Mouse (Mus musculus) c-Kit-positive CD71-positive TER-119-positive erythroid progenitor cells, embryonic 14.5 days (primary cell): ENCODE data around the gene Mapk8ip1.

Experiments used
- DNase-seq: peaks from one replicate; pipeline ENCODE4 v3.0.0-alpha.2; 2013; ENCODE audit warnings: low spot score

Gene Mapk8ip1

DNA sequence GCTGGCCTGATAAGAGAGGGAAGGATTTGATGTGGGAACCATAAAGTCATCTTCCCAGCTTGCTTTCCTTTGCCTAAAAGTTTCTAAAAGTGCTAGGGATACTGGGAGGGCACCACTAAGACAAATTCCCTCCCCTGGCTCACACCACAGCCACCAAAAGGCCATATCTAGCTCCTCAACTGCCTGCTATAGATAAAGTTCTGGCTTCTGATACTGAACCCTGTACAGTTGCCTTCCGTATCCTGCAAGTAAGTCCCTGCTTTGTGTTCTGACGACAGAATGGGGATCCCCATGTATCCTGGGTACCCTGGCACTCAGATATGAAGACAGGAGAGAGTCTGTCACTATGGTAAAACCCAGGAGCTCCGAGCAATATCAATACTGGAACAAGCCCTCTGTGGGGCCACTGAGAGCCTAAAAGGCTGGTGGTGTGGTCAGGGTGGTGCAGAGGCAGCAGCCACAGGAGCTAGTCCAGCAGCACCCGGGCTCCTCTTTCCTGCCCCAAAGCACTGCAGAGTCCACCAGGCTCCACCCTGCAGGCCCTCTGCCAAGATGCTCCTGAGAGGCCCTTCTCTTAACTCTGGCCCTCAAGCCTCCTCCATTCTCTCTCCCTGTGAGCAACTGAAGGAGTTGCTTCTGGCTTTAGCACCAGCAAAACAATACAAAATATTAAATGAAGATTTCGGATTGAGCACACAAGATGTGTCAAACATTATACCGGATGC lies 10.7 kb downstream of the Mapk8ip1 start:
- no peak for DNase-seq

DNA sequence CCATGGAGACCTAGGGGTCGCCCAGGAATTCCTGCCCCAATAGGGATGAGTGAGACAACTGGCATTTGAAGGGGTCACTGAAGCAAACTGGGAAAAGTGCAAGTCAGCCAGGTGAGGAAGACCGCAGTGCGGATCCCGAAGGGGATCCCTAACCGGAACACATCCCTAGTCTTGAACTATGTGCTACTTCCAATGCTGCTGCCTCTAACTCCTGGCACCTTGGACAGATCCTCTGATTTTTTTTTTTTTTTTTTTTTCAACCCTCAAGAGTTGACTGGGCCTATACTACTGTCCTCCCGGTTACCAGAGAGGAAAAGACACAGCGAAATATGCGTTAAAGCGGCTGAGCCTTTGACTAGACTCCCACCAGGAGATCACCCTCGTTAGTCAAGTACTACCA lies 11.4 kb downstream of the Mapk8ip1 start:
- no peak for DNase-seq

DNA sequence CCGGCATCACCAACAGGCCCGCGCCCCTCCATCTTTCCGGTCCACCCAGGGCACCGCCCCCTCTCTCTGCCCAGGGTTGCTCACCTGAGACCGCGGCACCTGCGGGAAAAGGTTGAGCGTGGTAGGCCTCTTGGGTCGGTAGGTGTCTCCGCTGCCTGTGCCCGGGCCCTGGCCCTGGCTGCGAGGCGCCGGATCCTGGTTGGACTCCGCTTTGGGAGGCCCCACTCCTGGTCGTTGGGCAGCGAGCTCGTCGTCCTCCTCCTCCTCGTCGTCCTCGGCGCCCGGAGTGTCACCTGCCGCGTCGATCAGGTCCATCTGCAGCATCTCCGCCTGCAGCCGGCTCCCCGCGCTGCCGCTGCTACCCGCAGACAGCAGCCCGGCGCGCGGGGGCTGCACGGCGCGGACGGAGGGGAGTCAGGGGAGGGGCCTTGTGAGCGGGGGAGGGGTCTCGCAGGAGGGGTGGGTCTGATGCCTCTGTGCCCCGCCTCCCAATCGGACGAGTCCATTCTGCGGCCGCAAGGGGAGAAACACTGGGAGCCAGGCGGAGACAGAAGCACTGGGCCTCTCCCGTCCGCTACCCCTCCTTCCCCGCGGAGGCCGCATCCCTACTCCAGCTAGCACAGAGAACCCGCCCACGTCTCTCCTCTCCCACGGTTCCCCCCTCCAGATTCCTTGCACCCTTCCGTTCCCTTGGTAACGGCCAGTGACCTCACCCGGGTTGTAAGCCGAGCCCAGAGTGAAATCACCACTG lies 12.0 kb downstream of the Mapk8ip1 start:
- DNase-seq = no peak

DNA sequence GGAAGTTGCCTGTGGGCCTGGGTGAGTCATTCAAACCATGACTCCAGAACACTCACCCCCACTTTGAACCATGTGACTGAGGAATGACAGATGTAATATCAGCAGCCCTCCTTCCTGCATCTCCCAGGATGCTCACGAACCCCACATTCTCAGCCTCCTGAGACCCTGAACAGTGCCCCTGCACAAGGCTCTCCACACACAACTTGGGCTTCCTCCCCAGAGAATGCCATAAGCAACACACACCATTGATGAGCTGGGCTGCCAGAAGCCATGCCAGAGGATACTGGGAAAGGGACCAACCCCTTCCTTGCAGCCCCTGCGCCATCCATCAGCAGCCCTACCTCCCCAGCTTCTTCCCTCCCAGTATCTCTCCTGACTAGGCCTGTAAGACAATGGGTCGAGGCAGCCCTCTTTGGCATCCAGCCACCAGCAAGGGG lies 13.0 kb downstream of the Mapk8ip1 start:
- DNase-seq = no peak

DNA sequence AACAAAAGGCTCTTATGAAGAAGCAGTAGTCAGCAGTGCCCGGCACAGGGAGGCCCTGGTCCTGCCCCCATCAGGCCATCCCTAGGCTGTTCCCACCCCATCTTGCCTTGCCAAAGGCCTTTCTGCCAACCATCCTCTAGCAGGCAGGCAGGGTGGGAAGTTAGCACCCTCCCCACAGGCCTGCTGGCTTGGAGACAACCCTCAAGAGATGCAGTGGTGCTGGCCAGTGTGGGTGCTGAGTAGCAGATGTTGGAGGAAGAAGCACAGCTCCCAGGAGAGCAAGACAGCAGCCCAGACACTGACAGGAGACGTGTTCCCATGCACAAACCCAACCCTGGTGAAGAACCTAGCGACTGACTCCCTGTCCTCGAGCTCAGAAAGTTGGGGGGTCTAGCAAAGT lies 13.4 kb downstream of the Mapk8ip1 start:
- no peak for DNase-seq

DNA sequence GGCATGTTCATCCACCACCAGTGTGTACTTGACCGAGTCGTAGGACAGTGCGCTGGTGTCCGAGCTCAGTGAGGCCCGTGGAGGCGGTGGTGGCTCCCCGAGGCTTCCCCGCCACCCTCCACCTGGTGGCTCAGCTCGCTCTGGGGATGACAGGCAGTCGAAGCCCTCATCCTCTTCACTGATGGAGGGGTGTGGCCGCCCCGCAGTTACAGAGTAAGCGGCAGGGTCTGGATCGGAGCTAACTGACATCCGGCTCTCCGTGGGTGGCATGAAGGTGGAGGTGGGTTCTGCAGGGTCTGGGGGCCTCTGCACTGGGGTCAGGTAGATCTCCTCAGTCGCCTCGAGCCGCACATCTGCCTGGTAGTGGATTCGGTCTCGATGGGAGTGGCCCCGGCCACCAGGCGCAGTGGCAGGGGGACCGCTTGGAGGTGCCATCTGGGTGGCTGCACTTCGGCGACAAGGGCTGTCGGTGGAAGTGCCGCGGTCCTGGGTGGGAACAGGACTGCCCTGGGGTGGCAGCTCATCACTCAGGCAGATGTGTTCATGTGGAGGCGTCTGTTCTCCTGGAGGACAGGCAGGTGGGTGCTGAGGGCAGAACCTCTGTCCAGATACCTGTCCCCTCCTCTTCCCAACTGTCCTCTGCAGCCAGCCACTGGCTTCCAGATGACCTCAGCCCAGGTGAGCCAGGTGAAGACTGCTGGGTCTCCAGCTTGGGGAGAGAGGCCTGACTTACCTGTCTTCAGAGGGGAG lies 14.1 kb downstream of the Mapk8ip1 start:
- no peak for DNase-seq

DNA sequence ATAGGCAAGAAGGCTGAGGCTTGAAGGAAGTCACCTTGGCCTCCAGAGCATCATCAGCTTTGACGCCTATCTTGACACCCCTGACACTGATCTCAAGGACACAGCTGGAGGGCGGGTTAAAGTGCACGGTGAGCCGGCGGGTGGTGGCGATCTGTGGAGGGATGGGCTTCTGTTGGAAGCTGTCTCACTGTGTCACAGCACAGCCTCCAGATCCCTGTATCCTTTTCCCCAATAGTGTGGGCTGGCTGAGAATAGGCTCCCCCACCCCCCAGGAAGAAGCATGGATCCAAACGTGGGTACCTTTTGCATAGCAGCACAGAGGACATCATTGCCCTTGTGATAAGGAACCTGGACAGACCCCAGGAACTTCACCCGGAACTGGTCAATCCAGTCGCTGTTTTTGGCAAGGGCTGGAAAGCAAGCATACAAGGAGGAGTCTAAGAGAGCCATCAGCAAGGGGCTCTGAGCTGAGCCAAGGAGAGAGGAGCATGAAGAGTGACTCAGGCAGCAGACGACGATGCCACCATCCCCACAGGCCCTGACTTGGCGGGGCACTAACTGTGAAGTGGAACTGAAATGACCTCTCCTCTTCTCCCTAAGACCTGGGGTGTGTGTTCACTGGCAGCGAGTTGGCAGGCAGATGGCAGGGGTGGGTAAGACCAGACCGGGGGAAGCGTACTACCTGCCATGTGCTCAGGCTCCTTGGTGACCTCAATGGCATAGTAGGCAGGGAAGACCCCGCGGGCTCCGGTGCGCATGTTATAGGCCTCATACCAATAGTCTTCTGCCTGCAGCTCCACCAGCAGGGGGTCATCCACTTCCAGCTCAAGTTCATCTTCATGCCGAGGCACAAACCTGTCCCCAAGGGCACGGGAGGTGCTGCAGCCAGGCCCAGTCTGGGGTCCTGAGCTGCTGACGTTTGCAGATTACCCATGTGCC lies 15.7 kb downstream of the Mapk8ip1 start:
- no peak for DNase-seq

DNA sequence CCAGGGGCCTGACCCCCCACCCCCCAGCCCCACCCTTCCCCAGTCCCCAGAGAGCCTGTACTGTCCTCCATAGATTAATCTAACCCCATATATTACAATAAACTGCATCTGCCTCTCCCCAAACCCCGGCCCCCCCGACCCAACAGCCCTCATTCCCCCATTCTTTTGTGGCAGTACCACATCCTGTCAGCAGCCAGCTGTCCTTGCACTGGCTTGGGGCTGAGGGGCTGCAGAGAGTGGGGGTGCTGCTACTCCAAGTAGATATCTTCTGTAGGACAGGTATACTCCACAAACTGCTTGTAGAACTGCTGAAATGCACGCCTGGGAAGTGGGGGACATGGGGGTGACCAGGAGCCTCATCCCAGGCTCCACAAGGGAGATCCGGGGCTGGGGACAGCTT lies 17.0 kb downstream of the Mapk8ip1 start:
- no peak for DNase-seq

DNA sequence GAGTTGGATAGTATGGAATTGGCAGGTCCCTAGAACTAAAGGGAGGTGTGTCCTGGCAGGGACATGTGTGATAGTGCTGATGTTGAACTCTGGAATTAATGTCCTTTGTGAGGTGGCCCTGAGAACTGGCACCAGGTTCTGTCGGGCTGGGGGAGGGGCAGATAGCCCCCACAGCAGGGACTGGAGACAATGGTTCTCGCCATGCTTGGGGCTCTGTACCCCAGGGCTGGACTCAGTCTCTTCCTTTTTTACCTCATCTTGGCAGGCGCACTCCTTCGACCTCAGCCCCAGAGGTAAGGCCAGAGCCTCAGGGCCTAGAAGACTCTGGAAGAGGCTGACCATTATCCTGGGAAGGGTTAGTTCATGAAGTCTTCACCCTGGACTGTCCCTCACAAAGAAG lies 18.3 kb downstream of the Mapk8ip1 start:
- DNase-seq = no peak

DNA sequence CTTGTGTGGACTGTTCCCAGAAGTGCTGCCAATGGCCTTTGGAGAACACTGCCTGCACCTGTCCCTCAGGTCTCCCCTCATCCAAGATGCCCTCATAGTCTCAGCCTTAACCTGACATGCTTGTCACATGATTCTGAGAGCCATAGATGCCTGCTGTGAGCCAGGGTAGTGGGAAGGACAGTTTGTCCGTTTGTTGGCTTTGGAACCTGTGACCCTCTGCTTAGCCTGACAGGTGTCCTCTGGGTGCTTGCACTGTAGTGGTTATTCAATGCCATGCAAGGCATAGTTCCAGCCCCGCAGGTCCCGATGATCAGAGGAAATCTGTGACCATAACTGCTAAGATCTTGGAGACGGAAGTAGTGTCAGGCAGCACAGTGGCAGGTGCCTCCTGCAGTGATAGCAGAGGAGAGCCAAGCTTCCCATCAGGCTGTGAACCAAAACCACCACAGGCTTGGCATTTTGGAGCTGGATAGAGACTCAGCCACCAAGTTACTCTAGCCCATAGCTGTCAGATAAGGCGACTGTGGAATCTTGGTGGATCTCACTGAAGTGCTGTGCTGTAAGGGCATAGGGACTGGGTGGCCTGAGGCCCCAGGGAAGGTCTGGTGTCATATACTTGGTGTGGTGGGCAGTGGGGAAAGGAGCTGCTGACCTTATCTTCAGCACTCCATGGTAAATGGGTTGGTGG lies 19.0 kb downstream of the Mapk8ip1 start, which contains the start of gene 1700029I15Rik:
TSS of gene 1700029I15Rik (plus strand) at position 638 of the 688 bp plus-strand sequence.
- no peak for DNase-seq

DNA sequence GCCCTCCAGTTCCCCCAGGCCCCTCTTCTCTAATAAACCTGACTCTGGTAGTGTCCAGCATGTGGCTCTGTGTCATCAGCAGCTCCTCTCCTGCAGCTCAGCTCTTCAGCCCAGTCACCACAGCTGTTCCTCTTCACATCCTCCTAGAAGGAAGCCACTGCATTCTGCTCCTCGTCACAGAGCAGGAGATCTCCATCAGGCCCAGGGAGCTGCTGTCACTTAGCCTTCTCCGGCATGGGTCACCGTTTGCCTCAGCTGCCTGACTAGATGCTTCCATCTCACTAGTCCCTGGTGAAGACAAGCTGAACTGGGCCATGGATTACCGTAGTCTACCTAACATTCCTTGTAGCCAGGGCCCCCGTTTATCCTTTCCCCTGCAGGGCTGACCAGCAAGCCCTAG lies 19.9 kb downstream of the Mapk8ip1 start:
- no peak for DNase-seq

DNA sequence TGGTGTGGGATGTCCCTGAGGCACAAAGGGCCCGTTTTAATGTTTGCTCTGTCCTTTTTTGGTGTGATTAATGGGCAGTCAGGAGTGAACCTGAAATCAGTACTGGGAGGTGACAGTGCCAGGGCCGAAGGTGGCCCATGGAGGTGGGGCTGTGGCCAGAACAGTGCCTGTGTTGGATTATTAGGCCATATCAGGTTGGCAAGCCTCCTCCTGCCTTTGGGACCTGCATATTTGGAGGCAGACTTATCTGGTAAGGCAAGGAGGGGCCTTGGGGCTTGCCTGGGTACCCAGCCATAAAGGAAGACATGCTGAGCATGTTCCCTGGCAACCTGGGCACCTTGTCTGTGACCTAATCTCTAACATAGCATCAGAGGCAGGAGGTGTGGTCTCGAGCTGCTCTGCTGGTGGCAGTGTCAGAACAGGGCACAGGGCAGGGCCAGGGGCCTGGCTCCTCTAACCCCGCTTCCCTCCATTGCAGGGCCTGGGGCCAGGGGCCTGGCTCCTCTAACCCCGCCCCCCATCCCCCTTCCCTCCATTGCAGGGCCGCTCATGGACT lies 20.5 kb downstream of the Mapk8ip1 start:
- no peak for DNase-seq

DNA sequence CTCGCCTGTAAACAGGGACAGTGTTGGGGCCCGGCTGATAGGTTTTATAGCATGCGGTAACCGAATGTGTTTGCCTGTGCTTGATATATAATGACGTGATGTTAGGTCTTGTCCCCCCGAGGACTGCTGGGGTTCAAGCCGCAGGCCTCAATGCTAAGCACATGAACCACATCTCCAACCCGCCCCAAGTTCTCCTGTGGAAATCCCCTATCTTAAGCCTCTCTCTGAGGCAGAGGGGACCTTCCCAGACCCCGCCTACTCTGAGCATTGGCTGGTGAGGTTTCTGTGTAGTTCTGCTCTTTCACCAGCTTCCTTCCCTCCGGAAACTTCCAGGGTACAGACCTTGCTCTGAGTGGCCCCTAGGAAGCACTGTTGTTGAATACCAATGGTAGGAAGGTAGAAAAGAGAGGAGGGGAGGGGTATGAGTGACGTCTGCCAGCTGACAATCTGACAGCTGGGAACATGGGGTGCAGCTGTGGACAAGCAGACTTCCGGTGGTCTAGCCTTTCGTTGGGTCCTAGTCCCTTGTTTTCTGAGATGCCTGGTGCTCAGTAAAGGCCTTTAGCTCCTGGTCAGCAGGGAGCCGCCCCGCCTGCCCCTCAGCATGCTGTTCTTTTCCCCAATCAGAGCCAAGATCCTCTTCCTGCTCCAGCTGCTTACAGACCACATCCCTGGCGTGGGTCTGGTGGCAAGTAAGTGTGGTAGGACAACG lies 21.1 kb downstream of the Mapk8ip1 start:
- DNase-seq = no peak

DNA sequence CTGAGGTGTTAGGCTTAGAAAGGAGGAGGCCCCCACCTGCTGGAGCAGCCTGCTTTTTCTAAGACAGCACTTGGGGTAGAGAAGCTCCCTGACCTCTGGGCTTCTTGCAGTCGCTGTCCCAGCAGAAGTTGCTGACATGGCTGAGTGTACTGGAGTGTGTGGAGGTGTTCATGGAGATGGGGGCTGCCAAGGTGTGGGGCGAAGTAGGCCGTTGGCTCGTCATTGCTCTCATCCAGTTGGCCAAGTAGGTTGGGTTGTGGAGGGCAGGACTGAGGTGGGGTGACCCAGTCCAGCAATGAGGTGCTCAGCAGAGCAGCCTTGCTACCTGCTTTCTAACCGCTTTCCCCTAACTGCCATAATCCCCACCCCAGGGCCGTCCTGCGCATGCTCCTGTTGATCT lies 23.7 kb downstream of the Mapk8ip1 start:
- no peak for DNase-seq

DNA sequence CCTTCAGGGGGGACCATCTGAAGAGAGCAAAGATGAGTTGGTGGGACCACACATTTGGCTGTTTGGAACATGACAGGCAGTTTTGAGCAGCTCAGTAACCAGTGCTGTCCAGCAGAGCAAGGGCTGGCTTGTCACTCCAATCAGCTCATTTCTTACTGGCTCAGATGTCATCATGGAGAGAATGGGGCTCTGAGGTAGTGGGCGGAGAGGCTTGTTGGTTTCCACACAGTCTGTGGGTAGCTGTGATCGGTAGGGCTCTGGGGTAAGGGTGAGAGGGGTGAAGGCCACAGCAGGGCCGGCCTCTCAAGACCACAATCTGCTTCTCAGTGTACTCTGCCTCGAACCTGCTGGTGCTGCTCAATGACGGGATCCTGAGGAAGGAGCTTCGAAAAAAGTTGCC lies 24.8 kb downstream of the Mapk8ip1 start:
- no peak for DNase-seq

DNA sequence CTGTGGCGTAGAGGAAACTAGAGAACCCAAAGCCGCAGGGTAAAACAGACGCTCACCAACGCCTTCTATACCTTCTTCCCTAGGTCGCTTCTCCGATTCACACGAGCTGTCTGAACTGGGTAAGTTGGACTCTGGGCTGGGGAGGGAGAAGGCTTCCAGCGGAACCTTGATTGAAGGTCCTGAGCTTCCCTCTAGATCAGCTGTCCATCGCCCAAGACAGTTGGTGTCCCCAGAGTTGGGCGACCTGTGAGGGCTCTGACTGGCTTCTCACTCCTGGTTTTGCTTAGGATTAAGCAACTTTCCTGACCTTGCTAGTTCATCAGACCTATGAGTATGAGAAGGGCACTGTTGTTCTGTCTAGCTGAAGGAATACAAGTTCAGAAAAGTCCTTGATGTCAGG lies 25.3 kb downstream of the Mapk8ip1 start:
- DNase-seq = peak; percentile 23

DNA sequence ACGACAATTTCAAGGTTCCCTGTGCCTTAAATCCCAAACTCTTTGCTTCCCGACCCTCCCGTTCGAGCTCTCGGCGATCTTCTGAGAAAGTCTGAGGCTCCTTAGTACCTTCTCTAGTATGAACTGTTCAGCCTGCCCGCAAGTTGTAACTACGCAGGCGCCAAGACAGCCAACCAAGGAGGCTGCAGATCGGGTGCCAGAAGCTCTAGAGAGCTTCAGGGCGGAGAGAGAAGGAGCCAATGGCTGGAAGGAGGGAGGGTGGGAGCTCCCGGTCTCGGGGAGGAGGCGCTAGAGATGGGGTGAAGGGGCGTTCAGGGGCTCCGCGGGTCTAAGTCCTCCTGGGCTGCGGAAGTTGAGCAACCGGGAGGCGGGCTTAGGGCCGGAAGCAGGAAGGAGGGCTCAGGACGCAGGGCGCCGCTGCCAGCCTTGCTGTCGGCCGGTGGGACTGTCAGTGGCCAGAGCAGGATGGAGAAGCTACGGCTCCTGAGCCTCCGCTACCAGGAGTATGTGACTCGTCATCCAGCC lies 25.9 kb downstream of the Mapk8ip1 start:
- DNase-seq = peak; percentile 91

DNA sequence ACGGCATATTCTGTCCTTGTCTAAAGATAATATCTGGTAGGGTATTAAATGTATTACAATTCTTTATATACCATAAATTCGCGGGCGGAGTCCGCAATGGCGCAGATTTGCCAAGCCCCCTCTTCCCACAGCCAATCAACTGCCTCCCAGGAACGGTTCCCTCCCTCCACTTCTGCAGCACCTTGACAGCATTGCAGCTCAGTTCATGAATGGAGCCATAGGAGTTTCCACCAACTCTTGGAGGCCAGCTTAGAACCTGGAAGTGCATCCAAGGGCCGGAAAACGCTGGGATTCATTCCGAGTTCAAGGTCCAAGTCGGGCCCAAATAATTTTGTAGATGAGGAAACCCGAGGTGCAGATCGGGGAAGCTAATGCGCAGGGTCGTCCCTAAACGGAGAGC lies 26.5 kb downstream of the Mapk8ip1 start, which contains the start of the genes Pex16 and Large2:
TSS of gene Pex16 (plus strand) at position 163 of the 400 bp plus-strand sequence.
TSS of gene Large2 (minus strand) at position 356 of the 400 bp plus-strand sequence.
- DNase-seq = peak; percentile 53

DNA sequence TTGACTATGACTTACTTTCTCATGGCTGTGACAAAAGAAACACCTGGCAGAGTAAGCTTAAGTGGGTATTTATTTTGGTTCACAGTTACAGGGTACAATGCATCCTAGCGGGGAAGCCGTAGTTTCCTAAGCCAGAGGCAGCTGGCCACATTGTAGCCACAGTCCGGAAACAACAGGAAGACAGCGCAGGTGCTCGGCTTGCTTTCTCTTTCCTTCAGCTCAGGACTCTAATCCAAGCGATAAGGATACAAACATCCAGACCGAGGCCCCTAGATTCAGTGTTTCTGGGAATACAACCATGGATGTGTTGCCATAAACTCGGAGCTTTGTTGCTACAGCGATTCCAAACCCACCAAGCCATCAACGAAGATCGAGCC lies 27.6 kb downstream of the Mapk8ip1 start:
- no peak for DNase-seq
